Mouse (Mus musculus): ENCODE results near the gene Top3a. TPM values are rescaled to one million over a fixed set of nuclear protein-coding genes. Genes with fewer than 3 reads are reported as not detected.

The Top3a gene
- total RNA-seq, 2 experiments from 2014 or later, result 4.7 to 5.3 TPM

DNA sequence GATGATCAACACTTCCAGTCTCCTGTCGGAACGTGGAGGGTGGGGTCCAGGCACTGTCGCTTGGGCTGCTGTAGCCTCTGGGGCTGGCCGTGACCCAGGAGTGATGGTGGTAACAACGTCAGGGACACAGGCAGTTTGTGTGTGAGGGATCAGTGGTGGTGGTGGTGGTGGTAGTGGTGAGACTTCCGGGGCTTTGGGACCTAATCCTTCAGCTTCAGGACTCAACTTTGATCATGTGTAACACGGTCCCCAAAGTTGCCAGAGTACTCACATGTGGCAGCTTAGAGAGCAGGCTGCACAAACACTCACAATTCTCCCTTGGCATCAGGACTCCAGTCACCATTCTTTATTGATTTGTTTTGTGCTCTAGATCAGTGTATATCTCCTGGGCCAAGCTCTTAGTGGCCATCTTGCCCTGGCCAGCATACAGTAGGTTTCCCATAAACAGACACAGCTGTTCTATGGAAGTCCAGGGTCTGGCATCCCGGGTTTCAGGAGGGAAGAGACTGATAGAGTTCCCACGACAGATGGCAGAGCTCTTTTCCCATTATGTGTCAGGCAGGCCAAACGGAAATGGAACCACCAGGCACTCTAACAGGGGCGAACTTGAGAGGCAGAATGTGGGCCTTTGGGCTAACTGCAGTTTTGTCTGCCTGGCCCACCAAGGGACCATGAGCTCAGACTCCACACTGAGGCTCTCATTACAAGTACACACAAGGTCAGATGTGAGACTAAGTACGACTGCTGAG lies 49.6 kb downstream of the Top3a start:
- intact Hi-C loops (cut with DNase I), result no loop called here
- DNase-seq (ENCODE audit: extremely low spot score in 1 of 2, low spot score in 2 of 2), result no peak

DNA sequence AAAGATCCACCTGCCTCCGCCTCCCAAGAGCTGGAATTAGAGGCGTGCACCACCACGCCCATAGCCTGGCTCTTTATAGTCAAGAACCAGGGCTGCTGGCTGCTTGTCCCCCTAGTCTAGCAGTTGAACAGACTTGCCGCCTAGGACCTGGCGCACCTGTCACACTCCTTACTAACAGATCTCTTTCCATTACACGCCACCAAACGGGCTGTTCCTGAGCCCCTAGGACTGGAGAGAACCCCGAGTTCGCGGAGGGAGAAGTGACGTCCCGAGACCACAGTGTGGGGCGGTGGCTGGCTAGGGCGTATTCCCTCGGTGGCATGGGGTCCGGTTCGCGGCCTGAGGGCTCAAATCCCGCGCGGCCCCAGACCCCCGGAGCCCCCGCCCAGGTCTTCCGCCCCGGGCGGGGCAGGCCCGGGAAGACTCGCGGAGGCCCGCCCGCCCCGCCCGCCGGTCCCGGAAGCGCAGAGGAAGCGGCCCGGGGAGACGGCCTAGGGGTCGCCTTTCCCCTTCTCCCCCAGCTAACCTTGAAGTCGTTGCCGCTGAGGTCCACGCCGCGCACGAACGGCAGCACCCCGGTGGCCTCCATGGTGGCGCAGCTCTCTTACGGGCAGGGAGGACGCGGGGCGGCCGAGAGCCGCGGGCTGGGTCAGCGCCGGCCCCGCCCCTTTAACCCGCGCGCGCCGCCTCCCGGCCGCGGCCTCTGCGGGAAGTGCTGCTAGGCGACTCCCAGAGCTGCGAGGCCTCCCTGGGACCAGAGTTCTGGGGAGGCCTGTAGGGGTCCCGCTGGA lies 50.4 kb downstream of the Top3a start, which contains the start of gene Flii:
Gene Flii, minus strand, starts transcription at position 663 of the 791 bp plus-strand sequence.
- peak; percentile 57 to 88 for DNase-seq (ENCODE audit: extremely low spot score in 1 of 2, low spot score in 2 of 2)
- intact Hi-C loops (cut with DNase I), result no loop called here

DNA sequence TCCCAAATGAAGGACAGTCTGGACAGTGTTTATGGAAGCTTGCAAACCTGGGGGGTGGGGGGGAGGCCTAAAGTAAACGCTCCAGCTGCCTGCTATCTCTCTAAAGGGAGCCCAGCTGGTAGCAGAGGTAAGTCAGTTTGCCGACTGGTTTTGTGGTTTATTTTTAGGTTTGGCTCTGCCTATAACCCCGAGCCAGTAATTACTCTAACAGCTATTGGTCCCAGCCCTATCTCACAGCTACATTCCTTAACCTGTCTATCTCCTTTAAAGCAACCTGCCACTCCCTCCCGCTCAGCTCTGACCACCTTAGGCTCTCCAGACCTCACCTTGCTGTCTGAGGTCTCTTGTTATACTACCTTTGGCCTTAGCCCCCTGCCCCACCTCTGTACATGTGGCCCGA lies 57.9 kb downstream of the Top3a start:
- intact Hi-C loops (cut with DNase I), result no loop called here

DNA sequence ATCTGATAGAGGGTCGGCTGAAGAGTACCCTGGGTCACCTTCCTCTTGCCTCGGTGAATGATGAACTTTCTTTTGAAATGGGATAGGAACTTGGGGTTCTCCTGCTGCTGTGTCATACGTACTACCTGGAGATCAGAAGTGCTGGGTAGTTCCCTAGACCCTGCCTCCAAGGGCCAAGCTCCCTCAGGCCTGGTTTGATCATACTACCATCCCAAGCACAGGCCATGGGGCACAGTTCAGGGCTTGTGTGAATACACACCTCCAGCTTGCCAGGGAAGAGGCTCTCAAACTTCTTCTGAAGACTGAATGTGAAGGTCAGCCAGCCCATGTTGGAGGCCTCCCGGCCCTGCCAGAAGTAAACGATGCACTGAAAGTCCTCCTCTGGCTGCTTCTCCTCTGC lies 61.3 kb downstream of the Top3a start:
- intact Hi-C loops (cut with DNase I), result no loop called here
- no peak for DNase-seq (ENCODE audit: extremely low spot score in 1 of 2, low spot score in 2 of 2)

More for the DNA sequence above, 57.9 kb downstream of the Top3a start:
- DNase-seq (ENCODE audit: extremely low spot score in 1 of 2, low spot score in 2 of 2), result no peak

DNA sequence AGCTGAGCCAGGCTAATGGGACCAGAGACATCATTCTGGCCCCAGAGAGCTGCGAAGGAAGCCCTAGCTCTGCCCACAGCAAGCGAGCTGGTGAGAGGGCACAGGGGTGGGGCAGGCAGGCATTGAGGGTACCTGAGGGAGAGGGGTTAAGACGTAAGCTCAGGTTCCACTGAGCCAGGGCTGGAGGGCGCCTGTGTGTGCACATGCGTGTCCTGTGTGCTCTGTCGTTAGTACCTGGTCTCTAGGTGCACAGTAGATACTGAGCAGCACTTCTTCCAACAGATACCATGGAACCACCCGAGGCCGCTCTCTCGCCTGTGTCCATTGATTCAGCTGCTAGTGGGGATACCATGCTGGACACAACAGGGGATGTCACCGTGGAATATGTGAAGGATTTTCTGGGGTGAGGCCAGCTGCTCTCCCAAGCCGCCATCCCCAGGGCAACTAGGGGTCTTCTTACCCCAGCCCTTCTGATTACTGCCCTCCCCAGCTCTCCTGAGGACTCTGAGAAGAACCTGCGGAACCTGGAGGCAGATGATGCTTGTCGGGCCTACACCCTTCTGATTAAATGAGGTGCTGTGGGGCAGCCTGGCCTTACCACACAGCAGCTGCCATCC lies 64.4 kb downstream of the Top3a start:
- intact Hi-C loops (cut with DNase I), result no loop called here
- no peak for DNase-seq (ENCODE audit: extremely low spot score in 1 of 2, low spot score in 2 of 2)

DNA sequence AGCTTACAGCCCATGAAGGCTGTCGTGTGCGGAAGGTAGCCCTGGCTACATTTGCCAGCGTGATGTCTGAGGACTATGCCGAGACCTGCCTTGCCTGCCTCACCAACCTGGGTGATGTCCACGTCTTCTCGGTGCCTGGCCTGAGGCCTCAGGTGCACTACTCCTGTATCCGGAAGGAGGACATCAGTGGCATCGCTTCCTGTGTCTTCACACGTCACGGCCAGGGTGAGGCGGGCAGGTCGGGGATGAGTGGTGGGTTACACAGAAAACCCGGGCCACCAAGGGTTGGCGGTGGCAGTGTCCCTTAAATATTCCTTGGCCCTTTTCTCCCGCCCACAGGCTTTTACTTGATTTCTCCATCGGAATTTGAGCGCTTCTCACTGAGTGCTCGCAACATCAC lies 65.1 kb downstream of the Top3a start:
- intact Hi-C loops (cut with DNase I), result no loop called here
- DNase-seq (ENCODE audit: extremely low spot score in 1 of 2, low spot score in 2 of 2), result no peak

DNA sequence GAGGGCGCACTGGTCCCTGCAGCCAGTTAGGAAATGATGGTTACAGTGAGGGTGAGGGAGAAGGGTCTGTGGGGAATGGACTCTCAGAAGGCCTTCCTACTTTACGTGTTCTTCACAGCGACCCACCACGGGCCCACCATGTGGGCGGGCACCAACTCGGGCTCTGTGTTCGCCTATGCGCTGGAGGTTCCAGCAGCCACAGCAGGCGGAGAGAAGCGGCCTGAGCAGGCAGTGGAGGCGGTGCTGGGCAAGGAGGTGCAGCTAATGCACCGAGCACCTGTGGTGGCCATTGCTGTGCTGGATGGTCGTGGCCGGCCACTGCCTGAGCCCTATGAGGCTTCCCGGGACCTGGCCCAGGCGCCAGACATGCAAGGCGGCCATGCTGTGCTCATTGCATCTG lies 65.9 kb downstream of the Top3a start:
- no peak for DNase-seq (ENCODE audit: extremely low spot score in 1 of 2, low spot score in 2 of 2)
- intact Hi-C loops (cut with DNase I), result no loop called here

DNA sequence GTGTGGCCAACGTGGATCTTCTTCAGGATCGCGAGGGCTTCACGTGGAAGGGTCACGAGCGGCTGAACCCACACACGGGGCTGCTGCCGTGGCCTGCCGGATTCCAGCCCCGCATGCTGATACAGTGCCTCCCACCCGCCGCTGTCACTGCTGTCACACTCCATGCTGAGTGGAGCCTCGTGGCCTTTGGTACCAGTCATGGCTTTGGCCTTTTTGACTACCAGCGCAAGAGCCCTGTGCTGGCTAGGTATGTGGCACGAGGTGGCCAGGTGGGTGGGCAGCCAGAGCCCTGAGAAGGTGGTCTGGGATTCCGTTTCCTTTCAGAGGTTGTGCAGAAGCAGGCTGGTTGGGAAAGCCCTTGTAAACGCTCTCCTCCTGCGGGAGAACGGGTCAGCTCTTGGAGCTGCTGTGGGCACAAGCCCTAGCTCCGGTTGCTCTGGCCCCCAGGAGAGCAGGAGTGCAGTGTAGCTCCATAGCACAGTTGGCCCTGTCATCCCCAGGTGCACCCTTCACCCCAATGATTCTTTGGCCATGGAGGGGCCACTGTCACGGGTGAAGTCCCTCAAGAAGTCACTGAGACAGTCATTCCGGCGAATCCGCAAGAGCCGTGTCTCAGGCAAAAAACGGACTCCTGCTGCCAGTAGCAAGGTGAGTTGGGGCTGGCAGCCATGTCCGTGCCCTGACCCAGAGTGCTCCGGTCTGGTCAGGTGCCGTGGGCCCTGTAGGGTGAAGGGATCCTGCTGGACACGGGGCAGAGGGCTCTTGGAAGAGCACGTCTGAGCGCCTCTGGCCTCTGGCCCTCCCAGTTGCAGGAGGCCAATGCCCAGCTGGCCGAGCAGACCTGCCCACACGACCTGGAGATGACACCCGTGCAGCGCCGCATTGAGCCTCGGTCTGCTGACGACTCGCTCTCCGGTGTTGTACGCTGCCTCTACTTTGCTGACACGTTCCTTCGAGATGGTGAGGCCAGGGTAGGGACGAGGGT lies 67.4 kb downstream of the Top3a start:
- intact Hi-C loops (cut with DNase I), result no loop called here

DNA sequence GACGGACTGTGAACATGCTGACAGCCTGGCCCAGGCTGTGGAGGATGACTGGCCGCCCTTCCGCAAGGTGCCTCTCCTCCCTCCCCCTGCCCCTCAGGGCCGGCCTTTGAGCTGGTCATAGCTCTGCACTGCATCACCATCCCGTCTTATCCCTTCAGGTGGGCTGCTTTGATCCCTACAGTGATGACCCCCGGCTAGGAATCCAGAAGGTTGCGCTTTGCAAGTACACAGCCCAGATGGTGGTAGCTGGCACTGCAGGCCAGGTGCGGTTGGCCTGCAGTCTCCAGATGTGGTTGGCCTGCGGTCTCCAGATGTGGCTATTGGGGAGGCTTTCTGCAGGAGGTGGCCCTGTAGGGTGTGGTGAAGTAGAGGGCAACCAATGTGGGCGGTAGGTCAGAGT lies 68.5 kb downstream of the Top3a start:
- no peak for DNase-seq (ENCODE audit: extremely low spot score in 1 of 2, low spot score in 2 of 2)
- intact Hi-C loops (cut with DNase I), result no loop called here

More for the DNA sequence above, 67.4 kb downstream of the Top3a start:
- DNase-seq (ENCODE audit: extremely low spot score in 1 of 2, low spot score in 2 of 2), result no peak

DNA sequence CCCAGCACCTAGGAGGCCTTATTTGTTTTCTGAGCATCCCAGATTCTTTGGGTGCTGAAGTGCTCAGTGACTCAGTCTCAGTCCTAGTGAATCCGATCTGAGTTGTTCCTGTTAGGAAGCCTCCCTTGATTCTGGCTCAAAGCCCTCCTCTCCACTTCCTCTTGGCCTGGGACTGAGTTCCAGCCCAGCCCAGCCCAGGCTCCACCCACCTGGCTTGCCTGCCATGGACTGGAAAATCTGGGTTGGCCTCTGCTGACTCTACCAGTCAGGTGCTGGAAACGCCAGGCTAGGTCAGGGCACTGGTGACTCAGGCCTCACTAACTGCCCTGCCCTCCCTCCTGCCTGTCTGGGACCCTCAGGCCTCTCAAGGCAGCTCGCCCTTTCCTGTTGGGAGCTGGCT lies 69.5 kb downstream of the Top3a start:
- peak in 1 of 2 experiments; percentile 83 for DNase-seq (ENCODE audit: extremely low spot score in 1 of 2, low spot score in 2 of 2)
- intact Hi-C loops (cut with DNase I), result no loop called here

DNA sequence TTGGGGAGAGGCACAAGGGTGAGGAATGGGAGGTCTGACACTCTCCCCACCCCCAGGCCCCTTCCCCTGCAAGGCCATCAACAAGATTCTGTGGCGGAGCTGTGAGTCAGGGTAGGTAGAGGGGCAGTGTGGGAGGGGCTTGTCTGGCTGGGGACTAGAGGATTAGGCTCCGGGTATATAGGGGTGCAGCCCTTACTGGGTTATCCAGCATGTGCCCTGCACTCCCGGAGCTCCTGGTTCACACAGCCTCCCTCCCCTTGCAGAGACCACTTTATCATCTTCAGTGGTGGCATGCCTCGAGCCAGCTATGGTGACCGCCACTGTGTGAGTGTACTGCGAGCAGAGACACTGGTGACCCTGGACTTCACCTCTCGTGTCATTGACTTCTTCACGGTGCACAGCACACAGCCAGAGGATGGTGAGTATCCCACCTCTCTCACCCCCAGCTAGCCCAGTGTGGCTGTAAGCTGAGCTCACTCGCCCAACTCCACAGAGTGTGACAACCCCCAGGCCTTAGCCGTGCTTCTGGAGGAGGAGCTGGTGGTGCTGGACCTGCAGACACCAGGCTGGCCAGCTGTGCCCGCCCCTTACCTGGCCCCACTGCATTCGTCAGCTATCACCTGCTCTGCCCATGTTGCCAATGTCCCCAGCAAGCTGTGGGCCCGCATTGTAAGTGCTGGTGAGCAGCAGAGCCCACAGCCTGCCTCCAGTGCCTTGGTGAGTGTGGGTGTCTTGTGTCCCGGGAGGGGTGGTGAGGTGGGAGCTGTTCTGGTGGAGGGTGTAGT lies 70.3 kb downstream of the Top3a start:
- intact Hi-C loops (cut with DNase I), result no loop called here
- peak in 1 of 2 experiments; percentile 36 for DNase-seq (ENCODE audit: extremely low spot score in 1 of 2, low spot score in 2 of 2)

DNA sequence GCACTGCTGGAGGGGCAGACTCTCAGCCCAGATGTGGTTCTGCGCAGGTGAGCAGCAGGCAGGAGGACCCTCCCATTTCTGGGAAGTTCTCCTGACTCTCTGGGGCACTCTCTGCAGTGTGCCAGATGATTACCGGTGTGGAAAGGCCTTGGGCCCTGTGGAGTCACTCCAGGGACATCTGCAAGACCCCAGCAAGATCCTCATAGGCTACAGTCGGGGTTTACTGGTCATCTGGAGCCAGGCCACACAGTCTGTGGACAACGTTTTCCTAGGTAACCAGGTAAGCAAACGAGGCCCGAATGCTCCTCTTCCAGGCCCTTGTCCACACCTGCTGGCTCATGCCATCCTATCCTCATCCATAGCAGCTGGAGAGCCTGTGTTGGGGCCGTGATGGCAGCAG lies 71.1 kb downstream of the Top3a start:
- intact Hi-C loops (cut with DNase I), result no loop called here
- DNase-seq (ENCODE audit: extremely low spot score in 1 of 2, low spot score in 2 of 2), result peak in 1 of 2 experiments; percentile 19

DNA sequence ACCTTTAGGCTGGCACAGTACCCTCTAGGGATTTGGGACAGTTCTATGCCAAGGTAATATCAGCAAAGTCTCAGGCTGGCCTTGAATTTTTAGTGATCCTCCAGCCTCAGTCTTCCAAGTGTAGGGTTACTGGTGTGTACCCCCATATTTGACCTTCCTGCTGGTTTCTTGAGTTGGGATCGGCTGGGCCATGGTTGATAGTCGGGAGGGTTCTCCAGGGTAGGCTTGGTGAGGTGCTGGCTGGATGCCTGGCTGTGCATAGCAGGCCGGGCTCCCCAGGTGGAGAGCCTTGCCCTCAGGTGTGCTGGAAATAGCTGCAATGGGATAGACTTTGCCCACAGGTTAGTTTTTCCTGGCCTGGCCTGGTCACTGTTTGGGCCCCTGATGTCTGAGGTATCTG lies 71.9 kb downstream of the Top3a start:
- peak in 1 of 2 experiments; percentile 21 for DNase-seq (ENCODE audit: extremely low spot score in 1 of 2, low spot score in 2 of 2)
- intact Hi-C loops (cut with DNase I), result no loop called here

DNA sequence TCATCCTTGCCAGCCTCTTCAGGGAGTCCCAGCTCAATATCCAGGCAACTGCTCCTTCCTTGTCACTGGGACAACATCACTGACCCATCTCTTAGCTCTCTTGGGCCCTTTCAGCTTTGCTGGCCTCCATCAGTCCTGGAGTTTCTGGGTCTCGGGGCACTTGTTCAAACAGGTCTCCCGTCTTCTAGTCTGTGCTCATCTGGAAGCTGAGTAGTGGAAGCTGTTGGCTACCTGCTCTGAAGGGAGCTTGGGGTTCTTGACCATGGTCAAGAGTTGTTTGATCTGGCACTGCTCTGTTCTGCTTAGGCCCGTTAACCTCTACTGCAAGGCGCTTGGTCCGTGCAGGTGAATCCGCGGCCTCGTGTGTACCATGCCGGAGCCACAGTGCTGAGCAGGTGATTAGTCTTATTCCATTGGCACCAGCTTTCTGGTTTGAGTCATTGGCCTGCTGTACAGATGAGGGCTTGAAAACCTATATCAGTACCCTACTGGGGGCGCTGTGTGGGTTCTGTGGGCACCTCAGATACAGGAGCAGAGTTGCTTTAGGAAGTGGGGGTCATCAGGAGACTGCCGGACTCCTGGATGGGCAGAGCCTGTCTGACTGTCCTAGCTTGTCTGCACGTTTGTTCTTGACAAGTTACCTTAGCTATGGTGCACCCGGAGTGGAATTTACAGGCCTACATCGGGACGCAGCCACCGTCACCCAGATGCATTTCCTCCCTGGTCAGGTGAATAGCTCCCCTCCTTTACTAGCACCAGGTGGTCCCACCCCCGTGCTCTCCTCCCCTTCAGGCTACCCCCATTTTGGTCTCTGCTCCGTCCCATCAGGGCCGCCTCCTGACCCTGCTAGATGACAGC lies 72.9 kb downstream of the Top3a start:
- peak in 1 of 2 experiments; percentile 4 for DNase-seq (ENCODE audit: extremely low spot score in 1 of 2, low spot score in 2 of 2)

DNA sequence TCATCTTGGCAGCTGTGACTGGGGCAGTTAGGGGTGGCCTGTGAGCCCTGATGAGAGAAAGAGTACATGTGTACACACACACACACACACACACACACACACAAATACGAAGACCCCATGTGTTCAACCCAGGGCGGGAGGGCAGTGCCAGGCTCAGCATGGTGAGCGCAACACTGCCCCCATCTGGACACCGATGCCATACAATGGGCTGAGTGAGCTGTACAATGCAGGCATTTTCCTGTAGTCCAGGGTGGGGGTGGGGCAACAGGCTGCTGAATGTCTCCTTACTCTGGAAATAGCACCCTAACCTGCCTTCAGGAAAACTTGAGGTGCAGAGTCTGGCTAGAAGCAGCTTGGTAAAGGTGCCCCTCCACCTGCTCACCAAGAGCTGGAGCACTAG lies 74.0 kb downstream of the Top3a start:
- intact Hi-C loops (cut with DNase I), result no loop called here
- peak; percentile 48 to 87 for DNase-seq (ENCODE audit: extremely low spot score in 1 of 2, low spot score in 2 of 2)

More for the DNA sequence above, 72.9 kb downstream of the Top3a start:
- intact Hi-C loops (cut with DNase I), result no loop called here

DNA sequence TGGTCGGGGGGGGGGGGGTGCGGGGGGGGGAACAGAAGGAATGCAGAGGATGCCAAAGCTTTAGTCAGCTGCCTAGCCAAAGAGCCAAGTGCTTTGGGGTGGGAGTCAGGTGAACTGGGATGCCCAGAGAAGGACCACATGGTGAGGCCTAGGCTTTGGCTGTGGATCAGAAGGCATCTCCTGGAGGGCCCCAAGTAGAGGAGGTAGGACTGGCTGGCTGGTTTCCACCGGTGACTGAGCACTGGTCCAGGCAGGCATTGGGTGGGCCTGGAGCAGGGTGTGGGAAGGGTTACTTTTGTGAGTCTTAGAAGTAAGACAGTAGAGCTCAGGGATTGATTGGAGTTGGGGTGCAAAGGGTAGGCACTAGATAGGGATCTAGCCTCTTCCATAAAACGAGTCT lies 75.6 kb downstream of the Top3a start:
- peak in 1 of 2 experiments; percentile 1 for DNase-seq (ENCODE audit: extremely low spot score in 1 of 2, low spot score in 2 of 2)
- intact Hi-C loops (cut with DNase I), result no loop called here
